Mouse (Mus musculus): Measurements from ENCODE around the gene Gsg1l. TPM values are rescaled to one million over a fixed set of nuclear protein-coding genes. Genes with fewer than 3 reads are reported as not detected.

Gene Gsg1l
- polyA plus RNA-seq, 1 experiment from 2014 or later, result 0.21 TPM

- Histone ChIP-seq H3K4me2 (no peak overlapping the region), H3K27ac (ENCODE audit: low read depth, low read length) (no peak overlapping the region)
- 51% methylated on average over 2 of the region's 2 CpGs for WGBS
Observed at GRCm38 (mm10) chr7:125934319-125934718, 147.9 kb downstream of the Gsg1l start.

GRCm38 (mm10) chr7:125933356-125934244 lies 148.6 kb downstream of the Gsg1l start:
- Histone ChIP-seq H3K9ac (ENCODE audit: low read depth, low read length) (no peak overlapping the region), H3K36me3 (ENCODE audit: control insufficient read depth, insufficient read depth, low read length) (no peaks in the 10 kb centered on the region), H3K27me3 (replicated peaks; ENCODE audit: control insufficient read depth, insufficient read depth, low read length) (peaks cover 16% of the 10 kb centered on the region), H3K4me2 (no peak overlapping the region), H3K27ac (ENCODE audit: low read depth, low read length) (no peak overlapping the region), H3K4me1 (replicated peaks; ENCODE audit: control insufficient read depth, insufficient read depth, low read length) (0 out of 2 replicates have a peak, but pooled peaks cover 3% of the 10 kb centered on the region), H3K9me3 (ENCODE audit: control insufficient read depth, low read length) (no peaks in the 10 kb centered on the region), H3K4me3 (ENCODE audit: low read depth, low read length) (no peak overlapping the region)
- DNase-seq (ENCODE audit: low spot score) (no peak), ATAC-seq (replicated peaks; ENCODE audit: low FRiP score) (no peak)
- 26% methylated on average over 16 of the region's 16 CpGs for WGBS

More at GRCm38 (mm10) chr7:125934319-125934718, 147.9 kb downstream of the Gsg1l start:
- Histone ChIP-seq H3K9ac (ENCODE audit: low read depth, low read length) (no peak overlapping the region), H3K36me3 (ENCODE audit: control insufficient read depth, insufficient read depth, low read length) (no peaks in the 10 kb centered on the region), H3K27me3 (replicated peaks; ENCODE audit: control insufficient read depth, insufficient read depth, low read length) (peaks cover 16% of the 10 kb centered on the region), H3K4me1 (replicated peaks; ENCODE audit: control insufficient read depth, insufficient read depth, low read length) (0 out of 2 replicates have a peak, but pooled peaks cover 3% of the 10 kb centered on the region), H3K4me3 (ENCODE audit: low read depth, low read length) (no peak overlapping the region), H3K9me3 (ENCODE audit: control insufficient read depth, low read length) (no peaks in the 10 kb centered on the region)
- ATAC-seq (replicated peaks; ENCODE audit: low FRiP score) (no peak), DNase-seq (ENCODE audit: low spot score) (no peak)

DNA sequence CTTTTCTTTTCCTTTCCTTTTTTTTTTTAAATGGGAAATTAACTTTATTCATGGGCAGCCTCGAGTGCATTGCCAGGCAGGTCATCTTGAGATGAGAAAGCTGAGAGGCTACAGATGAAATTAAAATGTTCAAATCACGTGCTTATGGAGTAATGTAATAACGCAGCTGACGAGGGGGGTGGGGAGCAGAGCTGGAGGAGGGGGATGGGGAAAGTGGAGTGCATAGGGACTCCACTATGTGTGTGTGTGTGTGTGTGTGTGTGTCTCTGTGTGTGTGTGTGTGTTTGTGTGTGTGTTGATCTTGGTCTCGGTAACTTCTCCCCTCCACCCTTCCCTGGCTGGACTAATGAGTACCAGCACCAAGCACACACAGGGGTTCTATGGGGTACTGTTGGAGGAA lies 150.6 kb downstream of the Gsg1l start:
- 0 out of 2 replicates have a peak, but pooled peaks cover 3% of the 10 kb centered on the region for H3K4me1 ChIP-seq (replicated peaks; ENCODE audit: control insufficient read depth, insufficient read depth, low read length)
- no peak overlapping the region for H3K27ac ChIP-seq (ENCODE audit: low read depth, low read length)
- WGBS, result 66% methylated on average over 5 of the region's 5 CpGs
- no peak overlapping the region for H3K4me3 ChIP-seq (ENCODE audit: low read depth, low read length)
- ATAC-seq (replicated peaks; ENCODE audit: low FRiP score) (no peak), DNase-seq (ENCODE audit: low spot score) (no peak)
- H3K27me3 ChIP-seq (replicated peaks; ENCODE audit: control insufficient read depth, insufficient read depth, low read length), result peaks cover 16% of the 10 kb centered on the region
- no peaks in the 10 kb centered on the region for H3K9me3 ChIP-seq (ENCODE audit: control insufficient read depth, low read length)
- H3K4me2 ChIP-seq, result no peak overlapping the region
- H3K36me3 ChIP-seq (ENCODE audit: control insufficient read depth, insufficient read depth, low read length), result no peaks in the 10 kb centered on the region
- H3K9ac ChIP-seq (ENCODE audit: low read depth, low read length), result no peak overlapping the region

DNA sequence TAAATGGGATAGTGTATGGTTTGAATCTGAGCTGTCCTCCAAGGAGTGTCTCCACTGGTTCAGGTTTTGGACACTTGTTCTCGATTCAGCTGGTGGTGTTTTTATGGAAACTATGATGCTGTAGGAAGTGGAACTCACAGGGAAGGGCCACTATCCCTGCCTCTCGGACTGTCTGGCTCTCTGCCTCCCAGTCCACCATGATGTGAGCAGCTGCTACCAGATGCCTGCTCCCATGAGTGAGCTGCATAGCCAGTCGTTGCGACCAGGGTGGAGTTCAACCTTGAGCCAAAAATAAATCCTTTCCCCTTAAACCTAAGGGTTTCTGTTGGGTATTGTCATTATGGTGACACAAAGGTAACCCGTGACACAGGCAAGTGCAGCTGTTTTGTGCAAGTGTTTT lies 158.2 kb downstream of the Gsg1l start:
- WGBS, result 79% methylated on average over 5 of the region's 5 CpGs
- Histone ChIP-seq H3K9ac (ENCODE audit: low read depth, low read length) (no peak overlapping the region), H3K4me1 (replicated peaks; ENCODE audit: control insufficient read depth, insufficient read depth, low read length) (no peaks in the 10 kb centered on the region), H3K36me3 (ENCODE audit: control insufficient read depth, insufficient read depth, low read length) (no peaks in the 10 kb centered on the region), H3K27me3 (replicated peaks; ENCODE audit: control insufficient read depth, insufficient read depth, low read length) (no peaks in the 10 kb centered on the region), H3K9me3 (ENCODE audit: control insufficient read depth, low read length) (no peaks in the 10 kb centered on the region), H3K4me3 (ENCODE audit: low read depth, low read length) (no peak overlapping the region), H3K27ac (ENCODE audit: low read depth, low read length) (no peak overlapping the region), H3K4me2 (no peak overlapping the region)
- ATAC-seq (replicated peaks; ENCODE audit: low FRiP score) (no peak), DNase-seq (ENCODE audit: low spot score) (no peak)

GRCm38 (mm10) chr7:125920801-125921200 lies 161.4 kb downstream of the Gsg1l start:
- H3K36me3 ChIP-seq (ENCODE audit: control insufficient read depth, insufficient read depth, low read length), result no peaks in the 10 kb centered on the region
- H3K4me1 ChIP-seq (replicated peaks; ENCODE audit: control insufficient read depth, insufficient read depth, low read length), result no peaks in the 10 kb centered on the region
- DNase-seq (ENCODE audit: low spot score), result no peak
- no peak overlapping the region for H3K4me2 ChIP-seq
- no peaks in the 10 kb centered on the region for H3K27me3 ChIP-seq (replicated peaks; ENCODE audit: control insufficient read depth, insufficient read depth, low read length)
- H3K4me3 ChIP-seq (ENCODE audit: low read depth, low read length), result no peak overlapping the region
- ATAC-seq (replicated peaks; ENCODE audit: low FRiP score), result no peak
- no peaks in the 10 kb centered on the region for H3K9me3 ChIP-seq (ENCODE audit: control insufficient read depth, low read length)
- H3K9ac ChIP-seq (ENCODE audit: low read depth, low read length), result no peak overlapping the region
- WGBS, result 67% methylated on average over 5 of the region's 5 CpGs
- H3K27ac ChIP-seq (ENCODE audit: low read depth, low read length), result no peak overlapping the region

DNA sequence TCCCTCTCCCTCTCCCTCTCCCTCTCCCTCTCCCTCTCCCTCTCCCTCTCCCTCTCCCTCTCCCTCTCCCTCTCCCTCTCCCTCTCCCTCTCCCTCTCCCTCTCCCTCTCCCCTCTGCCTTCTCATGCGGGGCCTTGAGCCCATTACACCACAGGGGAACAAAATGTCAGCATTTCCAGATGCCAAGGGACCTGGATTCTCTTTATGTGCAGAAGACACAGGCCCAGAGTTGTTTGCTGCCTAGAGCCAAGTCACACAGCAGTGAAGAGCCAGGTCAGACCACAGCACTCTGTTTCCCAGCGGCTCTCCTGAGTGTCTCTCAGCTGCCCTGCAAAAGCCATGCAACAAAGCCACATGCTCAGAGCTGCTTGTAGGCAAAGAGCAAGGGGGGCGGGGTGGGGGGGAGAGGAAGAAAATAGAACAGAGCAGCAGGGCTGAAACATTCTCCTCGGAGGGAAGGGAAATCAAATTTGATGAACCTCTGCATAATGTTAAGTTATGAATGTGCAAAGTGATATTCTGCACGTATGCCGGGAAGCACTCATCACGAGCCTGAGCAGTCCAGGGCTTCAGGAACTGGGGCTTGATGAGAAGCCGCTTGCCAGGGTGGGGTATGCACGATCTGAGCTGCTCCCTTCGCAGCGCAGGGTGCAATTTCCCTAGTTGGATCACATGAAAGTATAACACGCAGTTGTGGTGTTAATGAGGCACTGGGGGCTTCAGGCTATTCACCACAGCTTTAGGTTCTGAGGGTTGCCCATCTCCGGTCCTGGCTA lies 181.6 kb downstream of the Gsg1l start:
- ATAC-seq (replicated peaks; ENCODE audit: low FRiP score), result no peak
- no peaks in the 10 kb centered on the region for H3K36me3 ChIP-seq (ENCODE audit: control insufficient read depth, insufficient read depth, low read length)
- H3K9ac ChIP-seq (ENCODE audit: low read depth, low read length), result no peak overlapping the region
- H3K27ac ChIP-seq (ENCODE audit: low read depth, low read length), result no peak overlapping the region
- H3K4me1 ChIP-seq (replicated peaks; ENCODE audit: control insufficient read depth, insufficient read depth, low read length), result no peaks in the 10 kb centered on the region
- H3K27me3 ChIP-seq (replicated peaks; ENCODE audit: control insufficient read depth, insufficient read depth, low read length), result peaks cover 3% of the 10 kb centered on the region; the same call in 1 of the 2 replicates
- 67% methylated on average over 13 of the region's 13 CpGs for WGBS
- H3K4me3 ChIP-seq (ENCODE audit: low read depth, low read length), result no peak overlapping the region
- no peak overlapping the region for H3K4me2 ChIP-seq
- H3K9me3 ChIP-seq (ENCODE audit: control insufficient read depth, low read length), result no peaks in the 10 kb centered on the region
- no peak for DNase-seq (ENCODE audit: low spot score)

DNA sequence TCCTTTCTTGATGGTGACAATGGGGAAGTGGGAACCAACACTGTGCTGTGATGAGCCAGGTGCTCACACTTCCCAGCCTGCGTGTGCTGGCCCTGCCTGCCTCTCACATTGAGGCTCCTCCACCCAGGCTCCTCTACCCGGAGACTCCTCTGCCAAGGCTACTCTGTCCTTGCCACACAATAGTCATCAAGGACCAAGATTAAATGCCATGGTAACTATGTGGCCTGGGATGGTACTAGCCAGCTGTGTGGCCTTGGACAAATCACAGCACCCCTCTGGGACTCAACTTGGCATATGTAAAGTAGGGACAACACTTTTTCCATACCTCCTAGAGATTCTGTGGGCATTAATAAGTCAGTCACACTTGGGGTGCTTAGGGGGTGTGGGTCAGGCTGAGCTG lies 182.3 kb downstream of the Gsg1l start:
- H3K9ac ChIP-seq (ENCODE audit: low read depth, low read length), result no peak overlapping the region
- no peak overlapping the region for H3K27ac ChIP-seq (ENCODE audit: low read depth, low read length)
- ATAC-seq (replicated peaks; ENCODE audit: low FRiP score) (no peak), DNase-seq (ENCODE audit: low spot score) (no peak)
- H3K4me3 ChIP-seq (ENCODE audit: low read depth, low read length), result no peak overlapping the region
- peaks cover 3% of the 10 kb centered on the region; the same call in 1 of the 2 replicates for H3K27me3 ChIP-seq (replicated peaks; ENCODE audit: control insufficient read depth, insufficient read depth, low read length)
- 54% methylated on average over 2 of the region's 2 CpGs for WGBS
- H3K36me3 ChIP-seq (ENCODE audit: control insufficient read depth, insufficient read depth, low read length), result no peaks in the 10 kb centered on the region
- no peak overlapping the region for H3K4me2 ChIP-seq
- H3K9me3 ChIP-seq (ENCODE audit: control insufficient read depth, low read length), result no peaks in the 10 kb centered on the region
- H3K4me1 ChIP-seq (replicated peaks; ENCODE audit: control insufficient read depth, insufficient read depth, low read length), result no peaks in the 10 kb centered on the region

- no peak for ATAC-seq (replicated peaks; ENCODE audit: low FRiP score)
- Histone ChIP-seq H3K27ac (ENCODE audit: low read depth, low read length) (no peak overlapping the region), H3K4me2 (no peak overlapping the region), H3K4me3 (ENCODE audit: low read depth, low read length) (no peak overlapping the region), H3K9ac (ENCODE audit: low read depth, low read length) (no peak overlapping the region), H3K36me3 (ENCODE audit: control insufficient read depth, insufficient read depth, low read length) (no peaks in the 10 kb centered on the region), H3K27me3 (replicated peaks; ENCODE audit: control insufficient read depth, insufficient read depth, low read length) (peaks cover 3% of the 10 kb centered on the region; the same call in 1 of the 2 replicates), H3K9me3 (ENCODE audit: control insufficient read depth, low read length) (no peaks in the 10 kb centered on the region), H3K4me1 (replicated peaks; ENCODE audit: control insufficient read depth, insufficient read depth, low read length) (no peaks in the 10 kb centered on the region)
- 36% methylated on average over 7 of the region's 7 CpGs for WGBS
- DNase-seq (ENCODE audit: low spot score), result no peak
Observed at GRCm38 (mm10) chr7:125899036-125899435, 183.2 kb downstream of the Gsg1l start.
